Comparison of ENCODE assay signal across 10 mouse cellular contexts in genomic region chr19:45855284-45855920, GRCm38 (mm10). TPM values are rescaled to one million over a fixed set of nuclear protein-coding genes. Genes with fewer than 3 reads are reported as not detected.
A peak's percentile ranks its signal among the peaks of the same experiment; 100 is the strongest.
DNase-seq lines count a peak whose midpoint lies in the region; ATAC-seq and TF ChIP-seq lines count a peak whose summit lies in the region.
"Had no signal": no experiment of that assay in that cellular context is flagged by ENCODE, and none has a peak within 500 bp of the region (broad histone marks: within the 10 kb centered on the region; RNA-seq: fewer than 3 reads in every experiment).

No protein-coding gene starts in this region.

- WGBS in thymus, adult 2 months = 66% methylated on average over 8 of the region's 8 CpGs
- WGBS in heart, postnatal 0 days = 29% methylated on average over 8 of the region's 8 CpGs

- no peak for TF ChIP-seq EP300 in heart, postnatal 0 days (IDR thresholded peaks at IDR 0.05; ENCODE audit: low read depth)

- peaks cover 13% of the 10 kb centered on the region for H3K4me1 ChIP-seq in thymus, adult 2 months (replicated peaks; ENCODE audit: control insufficient read depth, insufficient read depth, low read length)
- no peaks in the 10 kb centered on the region for H3K4me1 ChIP-seq in heart, postnatal 0 days (ENCODE audit: control insufficient read depth, insufficient read depth)

- no peak for TF ChIP-seq POLR2A in thymus, adult 2 months (IDR thresholded peaks at IDR 0.05; ENCODE audit: control insufficient read depth, extremely low read depth, insufficient read depth, low read length, poor library complexity)

- peak; percentile 28; the same call in 1 of the 2 replicates for TF ChIP-seq CTCF in thymus, adult 2 months (IDR thresholded peaks at IDR 0.05; ENCODE audit: borderline replicate concordance, control insufficient read depth, extremely low read depth, insufficient read depth, low read length, poor library complexity)
- no peak for TF ChIP-seq CTCF in heart, postnatal 0 days (IDR thresholded peaks at IDR 0.05; ENCODE audit: low read depth)

- no peak overlapping the region for H3K4me3 ChIP-seq in thymus, adult 2 months (ENCODE audit: control insufficient read depth, insufficient read depth, low read length)
- H3K4me3 ChIP-seq in heart, postnatal 0 days (ENCODE audit: low read depth, low read length) = no peak overlapping the region
- H3K4me3 ChIP-seq: forebrain, embryonic 13.5 days; midbrain, embryonic 13.5 days; myocyte had no signal

- H3K36me3 ChIP-seq in thymus, adult 2 months (ENCODE audit: control insufficient read depth, insufficient read depth, low read length) = no peaks in the 10 kb centered on the region
- no peaks in the 10 kb centered on the region for H3K36me3 ChIP-seq in heart, postnatal 0 days (replicated peaks; ENCODE audit: control insufficient read depth, insufficient read depth, low read length)
- H3K36me3 ChIP-seq: midbrain, embryonic 13.5 days had no signal

- peak overlapping the region; percentile 53 for H3K4me2 ChIP-seq in heart, postnatal 0 days (ENCODE audit: low read depth, low read length)
- H3K4me2 ChIP-seq: forebrain, embryonic 13.5 days; midbrain, embryonic 13.5 days had no signal

- no peaks in the 10 kb centered on the region for H3K27me3 ChIP-seq in thymus, adult 2 months (ENCODE audit: control insufficient read depth, insufficient read depth, low read length)
- no peaks in the 10 kb centered on the region for H3K27me3 ChIP-seq in heart, postnatal 0 days (ENCODE audit: control insufficient read depth, insufficient read depth, low read length)
- H3K27me3 ChIP-seq: forebrain, embryonic 13.5 days; midbrain, embryonic 13.5 days had no signal

- 0 out of 2 replicates have a peak overlapping the region, but pooled peaks have one; percentile 1 for H3K9ac ChIP-seq in heart, postnatal 0 days (replicated peaks; ENCODE audit: low read depth, low read length)
- H3K9ac ChIP-seq: forebrain, embryonic 13.5 days; midbrain, embryonic 13.5 days had no signal

- no peaks in the 10 kb centered on the region for H3K9me3 ChIP-seq in heart, postnatal 0 days (replicated peaks; ENCODE audit: control insufficient read depth, low read length)
- H3K9me3 ChIP-seq: forebrain, embryonic 13.5 days; midbrain, embryonic 13.5 days had no signal

- ATAC-seq in heart, postnatal 0 days (ENCODE audit: insufficient read depth, low read depth) = peak; percentile 75
- ATAC-seq: forebrain, embryonic 13.5 days; midbrain, embryonic 13.5 days had no signal

- H3K27ac ChIP-seq in thymus, adult 2 months (ENCODE audit: control insufficient read depth, insufficient read depth, low read length) = peak overlapping the region; percentile 59; the same call in 1 of the 2 replicates
- H3K27ac ChIP-seq in heart, postnatal 0 days (ENCODE audit: low read depth) = peak overlapping the region; percentile 89
- H3K27ac ChIP-seq: forebrain, embryonic 13.5 days; midbrain, embryonic 13.5 days had no signal

- DNase-seq in thymus, adult 2 months = no peak
- no peak for DNase-seq in thymus, postnatal 36 days
- DNase-seq in heart, adult 8-10 months (ENCODE audit: low spot score) = peak; percentile 19
- DNase-seq in heart, postnatal 0 days (ENCODE audit: low spot score) = peak; percentile 66
- DNase-seq in naive thymus-derived CD4-positive, alpha-beta T cell, adult 2 months (ENCODE audit: low read depth) = peak; percentile 29
- no peak for DNase-seq in B cell, adult 2 months
- no peak for DNase-seq in T-cell, adult 2 months (ENCODE audit: low spot score)

RNA-seq across cellular contexts. Expression of gene Kcnip2, which starts 39.5 kb away (rescaled TPM):
- polyA plus RNA-seq in thymus, adult 2 months (2012; rRNA removed) = 4.6 and 13.5 TPM in 2 replicates
- 100 to 1,000 TPM; 173 to 231 (median 203) TPM for total RNA-seq in heart, adult 8-10 months (2022)
- 81.7 and 90.6 TPM in 2 replicates for total RNA-seq in heart, postnatal 0 days (2014; rRNA removed; ENCODE audit: low replicate concordance)
- 41.8 and 44.5 TPM in 2 replicates for polyA plus RNA-seq in heart, postnatal 0 days (2015; fragmentation: Nextera tagmentation; extraction: Ambion mirVana)

Comparison
In these comparisons a context has a peak if more than half of its experiments do, and no peak if none do; other contexts are left out.
1. DNase-seq: peak in heart, adult 8-10 months (single experiment), heart, postnatal 0 days (single experiment) and naive thymus-derived CD4-positive, alpha-beta T cell, adult 2 months (single experiment); none in thymus, adult 2 months (single experiment), thymus, postnatal 36 days (0 of 2), B cell, adult 2 months (0 of 2) and T-cell, adult 2 months (single experiment).